Mouse (Mus musculus) adrenal gland, adult 8-10 months (tissue): Measurements from ENCODE around the gene Ankrd6. TPM values are rescaled to one million over a fixed set of nuclear protein-coding genes. Genes with fewer than 3 reads are reported as not detected.
A peak's percentile ranks its signal among the peaks of the same experiment; 100 is the strongest.

Experiments
- DNase-seq: peaks from one replicate; pipeline ENCODE4 v3.0.0; 2022
- total RNA-seq, 4 experiments: library from RNA; stranded (reverse); gene quantifications; 2 replicates each; pipeline ENCODE4 v1.2.4; 2022

The Ankrd6 gene
- total RNA-seq, 4 experiments from 2014 or later, result 2.8 to 10.6 (median 4.9) TPM

- no peak for DNase-seq
These were observed 95.7 kb downstream of the Ankrd6 start for GRCm38 (mm10) chr4:32854956-32855355.

DNA sequence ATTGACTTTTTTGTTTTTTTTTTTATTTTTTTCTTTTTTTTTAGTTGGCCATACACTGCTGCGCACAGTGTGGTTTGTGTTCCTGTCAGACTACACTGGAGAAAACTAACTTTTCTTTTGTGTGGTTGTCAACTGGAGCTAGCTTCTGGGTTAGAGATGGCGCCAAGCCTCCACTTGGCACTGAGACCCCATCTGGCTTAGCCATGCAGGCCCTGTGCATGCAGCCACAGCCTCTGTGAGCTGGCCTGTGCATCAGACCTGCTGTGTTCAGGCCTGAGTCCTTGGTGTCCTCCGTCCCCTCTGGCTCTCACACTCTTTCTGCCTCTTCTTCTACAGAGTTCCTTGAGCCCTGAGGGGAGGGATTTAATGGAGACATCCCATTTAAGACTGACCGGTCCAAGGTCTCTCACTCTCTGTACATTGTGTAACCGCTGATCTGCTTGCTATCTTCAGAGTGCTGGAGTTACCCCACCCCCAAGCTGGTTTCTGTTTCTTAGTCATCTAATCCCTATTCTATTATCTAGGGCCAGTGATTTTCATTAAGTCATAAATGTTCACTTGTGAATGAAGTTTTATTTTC is 96.9 kb downstream of the Ankrd6 start:
- no peak for DNase-seq

- DNase-seq, result no peak
These were observed 97.8 kb downstream of the Ankrd6 start for GRCm38 (mm10) chr4:32852819-32853218.

DNA sequence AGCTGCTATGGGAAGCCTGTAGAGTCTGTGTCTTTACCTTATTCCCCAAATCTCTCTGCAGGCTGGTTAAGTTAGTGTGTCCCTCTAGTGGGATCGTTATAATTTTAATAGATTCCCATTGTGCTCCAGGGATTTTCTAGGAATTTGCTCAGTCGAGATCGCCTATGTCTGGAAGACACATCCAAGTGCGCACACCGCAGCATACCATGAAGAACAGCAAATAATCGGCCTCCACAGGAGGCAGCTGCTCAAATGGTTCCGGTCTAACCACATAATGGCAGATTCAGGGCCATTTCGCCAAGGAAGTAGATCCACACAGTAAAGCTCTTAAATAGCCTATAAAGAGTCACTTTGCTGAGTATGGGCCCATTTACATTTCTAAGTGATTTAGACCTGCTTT is 98.3 kb downstream of the Ankrd6 start:
- DNase-seq, result no peak

GRCm38 (mm10) chr4:32838401-32838800 is 112.2 kb downstream of the Ankrd6 start:
- peak; percentile 66 for DNase-seq

DNA sequence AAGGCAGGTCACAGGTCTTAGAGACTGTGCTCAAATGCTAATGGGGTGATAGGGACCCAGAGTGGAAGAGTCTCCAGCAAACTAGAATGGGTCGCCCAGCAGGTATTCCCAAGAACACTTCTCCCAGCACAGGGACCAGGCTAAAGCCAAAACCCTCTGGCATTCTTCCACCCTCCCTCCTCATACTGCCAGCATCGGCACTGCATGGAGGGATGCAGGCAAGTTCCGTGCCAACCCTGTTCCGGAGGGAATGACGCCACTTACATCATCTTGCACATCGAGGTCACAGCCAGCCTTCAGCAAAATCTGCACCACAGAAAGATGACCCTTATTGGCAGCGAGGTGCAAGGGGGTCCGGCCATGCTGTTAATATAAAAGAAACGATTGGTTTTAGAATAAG is 114.6 kb downstream of the Ankrd6 start:
- no peak for DNase-seq

DNA sequence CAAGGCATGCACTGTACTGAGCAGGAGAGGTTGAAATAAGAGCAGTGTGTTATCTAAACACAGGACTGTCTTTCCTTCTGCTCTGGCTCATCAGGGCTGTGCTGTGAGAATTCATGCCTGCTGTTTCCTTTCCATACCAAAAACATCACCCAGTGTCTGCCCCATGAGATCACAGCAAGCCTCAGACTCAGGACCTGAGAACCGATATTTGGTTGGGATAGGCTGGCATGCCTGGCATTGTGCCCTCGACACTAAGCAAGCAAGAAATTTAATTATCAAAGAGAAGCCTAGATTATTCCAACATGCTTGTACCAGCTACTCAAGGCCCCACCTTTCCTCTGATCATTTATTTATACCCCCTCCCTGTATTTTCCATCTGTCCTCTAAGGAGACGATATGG is 116.1 kb downstream of the Ankrd6 start:
- DNase-seq, result no peak

GRCm38 (mm10) chr4:32833494-32834282 is 117.0 kb downstream of the Ankrd6 start:
- no peak for DNase-seq

DNA sequence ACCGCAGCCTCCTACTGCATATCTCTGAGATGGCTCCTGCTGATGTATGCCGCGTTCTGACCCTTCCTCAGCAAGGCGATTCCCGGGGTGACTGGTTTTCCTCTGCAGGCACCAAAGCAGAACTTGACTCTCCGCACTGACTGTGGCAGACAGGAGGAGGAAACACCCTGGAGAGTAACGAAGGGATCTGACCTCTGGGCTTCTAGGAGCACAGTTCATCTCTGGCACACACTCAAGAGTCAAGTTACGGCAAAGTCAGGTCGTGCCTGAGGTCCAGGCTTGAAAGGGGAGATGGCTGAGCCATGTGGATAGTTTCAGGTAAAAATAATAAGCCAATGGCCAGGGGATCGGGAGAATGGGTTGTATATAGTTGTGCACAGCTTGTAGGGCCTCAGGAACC is 121.3 kb downstream of the Ankrd6 start:
- no peak for DNase-seq

GRCm38 (mm10) chr4:32828385-32829077 is 122.1 kb downstream of the Ankrd6 start:
- DNase-seq, result no peak

DNA sequence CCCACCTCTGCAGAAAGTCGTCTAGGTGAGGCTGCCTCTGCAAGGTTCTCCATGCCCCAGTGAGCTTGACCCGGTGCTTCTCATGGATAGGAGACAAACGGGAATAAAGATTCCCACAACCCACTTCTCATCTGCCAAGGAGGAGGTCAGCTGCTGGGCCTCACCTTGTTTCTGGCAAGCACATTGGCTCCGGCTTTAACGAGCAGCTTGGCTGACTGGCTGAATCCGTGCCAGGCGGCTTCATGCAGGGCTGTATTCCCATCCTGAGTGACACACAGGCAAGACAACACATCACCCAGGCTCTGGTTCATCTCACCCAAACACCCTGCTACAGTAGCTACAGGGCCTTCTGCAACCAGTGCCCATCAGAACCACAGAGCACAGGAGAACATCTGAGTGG is 123.7 kb downstream of the Ankrd6 start:
- no peak for DNase-seq

- no peak for DNase-seq
These were observed 126.4 kb downstream of the Ankrd6 start for GRCm38 (mm10) chr4:32824254-32824653.

GRCm38 (mm10) chr4:32820676-32821075 is 130.0 kb downstream of the Ankrd6 start:
- no peak for DNase-seq

DNA sequence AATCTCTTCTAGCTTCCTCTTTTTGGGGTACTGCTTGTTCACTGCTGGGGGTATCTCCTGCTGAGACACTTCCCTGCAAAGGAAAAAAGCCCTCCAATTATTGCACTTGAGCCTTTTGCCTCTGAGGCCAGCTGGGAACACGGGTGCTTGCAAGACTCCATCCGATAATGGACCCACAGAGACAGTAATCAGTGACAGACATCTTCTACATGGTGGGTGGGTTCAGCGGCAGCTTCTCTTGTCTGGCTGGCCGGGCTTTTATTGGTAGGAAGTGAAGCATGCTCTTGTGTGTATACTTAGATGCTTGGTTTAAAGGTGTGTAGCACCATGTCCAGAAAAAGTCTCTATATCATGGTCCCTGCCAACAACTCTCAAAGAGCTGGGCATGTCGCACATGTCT is 133.2 kb downstream of the Ankrd6 start:
- no peak for DNase-seq

DNA sequence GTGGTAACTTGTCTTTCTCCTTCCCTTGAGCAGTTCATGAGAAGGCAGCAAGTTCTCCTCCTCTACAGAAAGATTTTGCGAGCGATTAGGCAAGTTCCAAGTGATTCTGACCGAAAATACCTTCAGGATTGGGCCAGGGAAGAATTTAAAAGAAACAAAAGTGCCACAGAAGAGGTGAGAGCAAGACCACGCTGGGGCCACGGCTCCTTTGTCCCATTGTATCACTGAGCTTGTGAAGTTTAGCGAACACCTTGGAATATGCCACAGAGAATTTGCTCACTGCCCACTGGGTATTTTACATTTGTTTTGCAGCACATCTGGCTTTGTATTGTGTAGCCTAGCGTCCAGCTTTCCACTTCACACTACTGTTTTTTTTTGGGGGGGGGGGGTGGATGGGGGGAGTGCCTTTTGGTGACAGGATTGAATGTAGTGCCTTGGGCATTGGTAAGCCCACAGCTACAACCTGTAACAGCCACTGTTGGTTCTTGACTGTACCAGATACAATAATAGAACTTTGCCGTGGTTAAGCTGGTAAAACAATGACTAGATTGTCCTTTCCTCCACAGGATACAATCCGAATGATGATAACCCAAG is 150.0 kb downstream of the Ankrd6 start:
- no peak for DNase-seq

DNA sequence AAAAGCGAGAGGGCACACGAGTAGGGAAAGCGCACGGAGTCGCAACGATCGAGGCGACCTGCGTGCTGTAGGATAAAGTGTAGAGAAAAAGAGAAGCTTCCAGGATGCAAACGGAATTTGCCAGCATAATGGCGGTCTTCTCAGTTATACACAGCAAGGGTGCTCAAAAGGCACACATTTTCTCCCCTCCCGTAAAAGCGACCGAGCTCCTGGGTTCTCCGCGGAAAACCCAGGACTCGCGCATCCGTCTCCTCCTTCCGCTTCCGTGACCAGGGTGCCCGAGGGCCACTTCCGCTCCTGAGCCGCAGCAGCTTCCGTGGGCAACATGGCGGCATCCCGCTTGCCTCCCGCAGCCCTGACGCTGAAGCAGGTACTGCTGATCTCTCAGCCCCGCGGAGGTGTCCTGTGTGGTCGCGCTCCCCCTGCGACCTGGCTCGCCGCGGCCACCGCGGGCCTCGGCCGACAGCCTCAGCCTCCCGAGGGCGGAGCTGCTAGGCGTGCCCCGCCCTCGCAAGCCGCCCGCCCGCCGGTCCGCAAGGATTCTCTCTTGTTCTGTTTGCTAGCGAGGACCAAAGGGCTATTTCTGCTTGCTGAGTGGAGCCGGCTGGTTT is 150.6 kb downstream of the Ankrd6 start, which contains the start of gene Lyrm2:
TSS of gene Lyrm2 (plus strand) at position 288 of the 611 bp plus-strand sequence.
- DNase-seq, result peak; percentile 68

GRCm38 (mm10) chr4:32798976-32799375 is 151.7 kb downstream of the Ankrd6 start:
- no peak for DNase-seq

GRCm38 (mm10) chr4:32789020-32789419 is 161.6 kb downstream of the Ankrd6 start:
- DNase-seq, result no peak

- DNase-seq, result no peak
These were observed 163.5 kb downstream of the Ankrd6 start for GRCm38 (mm10) chr4:32787110-32787509.

- no peak for DNase-seq
These were observed 170.6 kb downstream of the Ankrd6 start for GRCm38 (mm10) chr4:32779996-32780395.

GRCm38 (mm10) chr4:32770284-32770810 is 180.3 kb downstream of the Ankrd6 start:
- no peak for DNase-seq

GRCm38 (mm10) chr4:32768046-32768445 is 182.6 kb downstream of the Ankrd6 start:
- DNase-seq, result no peak
